ENCODE assay signal across 11 mouse cellular contexts in the genomic region with DNA sequence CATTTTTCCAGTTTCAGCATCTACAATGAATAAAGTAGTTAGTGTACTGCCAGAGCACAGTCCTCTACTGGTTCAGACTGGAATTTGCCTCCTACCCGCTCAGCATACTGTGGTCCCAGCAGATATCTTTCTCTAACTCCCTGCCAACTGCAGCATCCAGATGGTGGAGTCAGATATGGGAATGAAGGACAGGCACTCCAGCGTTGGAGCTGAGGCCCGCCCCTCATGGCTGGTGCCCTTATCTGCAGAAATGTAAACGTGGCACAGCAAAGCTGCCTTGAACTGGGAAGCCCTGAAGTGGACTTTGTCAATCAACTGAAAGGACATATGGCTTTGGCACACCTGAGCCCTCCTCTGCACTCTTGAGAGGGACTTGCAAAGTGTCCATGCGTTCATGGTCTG.
DNase-seq lines count a peak whose midpoint lies in the region; ATAC-seq and TF ChIP-seq lines count a peak whose summit lies in the region.
"Had no signal": no experiment of that assay in that cellular context is flagged by ENCODE, and none has a peak within 500 bp of the region (broad histone marks: within the 10 kb centered on the region; RNA-seq: fewer than 3 reads in every experiment).

No protein-coding gene starts in this region.

- ATAC-seq in liver, embryonic 13.5 days (ENCODE audit: low read depth): peak; percentile 99
- no peak for ATAC-seq in monocyte, adult 5-6 weeks (replicated peaks; ENCODE audit: insufficient number of reproducible peaks, low FRiP score, low TSS enrichment, poor library complexity, severe bottlenecking)
- ATAC-seq: Patski had no signal

- H3K27me3 ChIP-seq in liver, embryonic 13.5 days: no peaks in the 10 kb centered on the region
- H3K27me3 ChIP-seq: Patski had no signal

- TF ChIP-seq POLR2A in brain, embryonic 14.5 days (IDR thresholded peaks at IDR 0.05; ENCODE audit: borderline replicate concordance, extremely low read depth, insufficient read depth, insufficient read length, poor library complexity, severe bottlenecking): no peak

- no peak overlapping the region for H3K4me3 ChIP-seq in layer of hippocampus, adult 2 months
- H3K4me3 ChIP-seq in liver, embryonic 13.5 days (replicated peaks): 0 out of 2 replicates have a peak overlapping the region, but pooled peaks have one; percentile 7
- H3K4me3 ChIP-seq: limb, embryonic 13.5 days had no signal

- peak; percentile 34 for DNase-seq in adrenal gland, adult 2 months
- DNase-seq in adrenal gland, postnatal 4 days (ENCODE audit: low spot score in 2 of 2): no peak
- peak; percentile 45 to 48 for DNase-seq in layer of hippocampus, adult 2 months (ENCODE audit: low spot score in 2 of 2)
- no peak for DNase-seq in layer of hippocampus, postnatal 14 days (ENCODE audit: low spot score in 2 of 2)
- peak; percentile 61 for DNase-seq in brain, embryonic 14.5 days (ENCODE audit: low read depth)
- DNase-seq in liver, embryonic 13.5 days: peak; percentile 87
- DNase-seq in gastrocnemius, postnatal 4 days (ENCODE audit: low spot score in 2 of 2): no peak
- DNase-seq: cerebellum, postnatal 14 days had no signal

- H3K27ac ChIP-seq in layer of hippocampus, adult 2 months: peak overlapping the region; percentile 75
- H3K27ac ChIP-seq in liver, embryonic 13.5 days: peak overlapping the region; percentile 92
- H3K27ac ChIP-seq: limb, embryonic 13.5 days had no signal

- 10% methylated on average over 5 of the region's 5 CpGs for WGBS in liver, embryonic 13.5 days (ENCODE audit: insufficient replicate concordance)

- TF ChIP-seq CTCF in layer of hippocampus, adult 2 months (conservative IDR thresholded peaks at IDR 0.05): peak; percentile 53
- TF ChIP-seq CTCF in brain, embryonic 14.5 days (IDR thresholded peaks at IDR 0.05; ENCODE audit: borderline replicate concordance, extremely low read depth, insufficient read depth, insufficient read length): no peak

- H3K36me3 ChIP-seq in liver, embryonic 13.5 days: no peaks in the 10 kb centered on the region
- H3K36me3 ChIP-seq: limb, embryonic 13.5 days had no signal

- H3K9me3 ChIP-seq in liver, embryonic 13.5 days (replicated peaks): no peaks in the 10 kb centered on the region
- H3K9me3 ChIP-seq: limb, embryonic 13.5 days had no signal

- H3K4me1 ChIP-seq in liver, embryonic 13.5 days (replicated peaks): peaks cover 58% of the 10 kb centered on the region

- H3K9ac ChIP-seq in liver, embryonic 13.5 days: peak overlapping the region; percentile 61
- H3K9ac ChIP-seq: limb, embryonic 13.5 days had no signal

- peak overlapping the region; percentile 56 for H3K4me2 ChIP-seq in liver, embryonic 13.5 days
- H3K4me2 ChIP-seq: limb, embryonic 13.5 days had no signal

Comparison
In these comparisons a context has a peak if more than half of its experiments do, and no peak if none do; other contexts are left out.
1. DNase-seq: peak in adrenal gland, adult 2 months (single experiment), layer of hippocampus, adult 2 months (2 of 2), brain, embryonic 14.5 days (single experiment) and liver, embryonic 13.5 days (single experiment); none in adrenal gland, postnatal 4 days (0 of 2), layer of hippocampus, postnatal 14 days (0 of 2) and gastrocnemius, postnatal 4 days (0 of 2).